Mouse (Mus musculus) MEL (cell line): Measurements from ENCODE around the gene Bud31.

ENCODE experiments used
- ETS1 ChIP-seq: IDR thresholded peaks from 2 replicates; pipeline ENCODE4 v1.6.1; 2012; ENCODE audit warnings: low read depth, mild to moderate bottlenecking, inconsistent platforms, low read length, improper control_type of control experiment, moderate library complexity
- MAFK ChIP-seq: IDR thresholded peaks from 2 replicates; pipeline ENCODE4 v1.6.1; 2011; ENCODE audit warnings: low read depth, mild to moderate bottlenecking, low read length, improper control_type of control experiment, borderline replicate concordance
- MAX ChIP-seq: IDR thresholded peaks from 2 replicates; pipeline ENCODE4 v1.6.1; 2011; ENCODE audit warnings: low read length, improper control_type of control experiment
- MAZ ChIP-seq: IDR thresholded peaks from 2 replicates; pipeline ENCODE4 v1.6.1; 2012; ENCODE audit warnings: low read depth, mild to moderate bottlenecking, inconsistent platforms, low read length, improper control_type of control experiment
- MYC ChIP-seq: IDR thresholded peaks from 2 replicates; pipeline ENCODE4 v1.6.1; 2011; ENCODE audit warnings: low read depth, mild to moderate bottlenecking, low read length, improper control_type of control experiment, moderate library complexity
- POLR2A ChIP-seq, 2 experiments: IDR thresholded peaks; 2 replicates each; pipeline ENCODE4 v1.6.1; 2011 to 2012; ENCODE audit warnings: low read length in 2 of 2, mild to moderate bottlenecking in 2 of 2, control low read depth in 1 of 2, improper control_type of control experiment in 1 of 2, low read depth in 1 of 2, moderate library complexity in 1 of 2; ENCODE audit not compliant: control insufficient read depth in 1 of 2, insufficient read depth in 1 of 2, poor library complexity in 1 of 2
- TAL1 ChIP-seq: IDR thresholded peaks from 2 replicates; pipeline ENCODE4 v1.6.1; 2012; ENCODE audit warnings: mild to moderate bottlenecking, inconsistent platforms, low read length, moderate library complexity, mixed read lengths
- USF1 ChIP-seq: IDR thresholded peaks from 2 replicates; pipeline ENCODE4 v1.6.1; 2014; ENCODE audit warnings: low read depth, mild to moderate bottlenecking, inconsistent platforms, low read length, improper control_type of control experiment, moderate library complexity
- USF2 ChIP-seq, 2 experiments: IDR thresholded peaks; 2 replicates each; pipeline ENCODE4 v1.6.1; 2011 to 2012; ENCODE audit warnings: improper control_type of control experiment in 2 of 2, low read length in 2 of 2, borderline replicate concordance in 1 of 2, inconsistent platforms in 1 of 2, low read depth in 1 of 2, mild to moderate bottlenecking in 1 of 2; ENCODE audit not compliant: insufficient read depth in 1 of 2

- TF ChIP-seq USF1 (no peak), MAZ (no peak), MYC (no peak), POLR2A (IDR thresholded peaks at IDR 0.05; ENCODE audit: control insufficient read depth in 1 of 2, insufficient read depth in 1 of 2, low read depth in 1 of 2, low read length in 2 of 2, poor library complexity in 1 of 2) (no peak), USF2 (IDR thresholded peaks at IDR 0.05; ENCODE audit: borderline replicate concordance in 1 of 2, insufficient read depth in 1 of 2, low read depth in 1 of 2, low read length in 2 of 2) (no peak), MAFK (no peak), MAX (0 out of 2 replicates have a peak, but pooled peaks have one; percentile 20), TAL1 (peak; percentile 19; the same call in 1 of the 2 replicates), ETS1 (peak; percentile 80)
These were observed 37.5 kb upstream of the Bud31 start for GRCm38 (mm10) chr5:145102706-145103105.
